Mouse (Mus musculus): ENCODE results near the gene Mark2.

Mark2 gene

GRCm38 (mm10) chr19:7295071-7295658, 46.5 kb downstream of the Mark2 start:
- DNase-seq (ENCODE audit: extremely low spot score) = no peak

GRCm38 (mm10) chr19:7294098-7294876, 47.4 kb downstream of the Mark2 start:
- no peak for DNase-seq (ENCODE audit: extremely low spot score)

GRCm38 (mm10) chr19:7291958-7292709, 49.5 kb downstream of the Mark2 start:
- no peak for DNase-seq (ENCODE audit: extremely low spot score)

- DNase-seq (ENCODE audit: extremely low spot score) = no peak
Measured at GRCm38 (mm10) chr19:7289767-7290166, 51.9 kb downstream of the Mark2 start.

- DNase-seq (ENCODE audit: extremely low spot score) = no peak
Measured at GRCm38 (mm10) chr19:7288288-7288687, 53.4 kb downstream of the Mark2 start.

GRCm38 (mm10) chr19:7286563-7287315, 54.9 kb downstream of the Mark2 start:
- no peak for DNase-seq (ENCODE audit: extremely low spot score)

- DNase-seq (ENCODE audit: extremely low spot score) = no peak
Measured at GRCm38 (mm10) chr19:7280557-7281330, 60.9 kb downstream of the Mark2 start.

GRCm38 (mm10) chr19:7279114-7279513, 62.5 kb downstream of the Mark2 start:
- DNase-seq (ENCODE audit: extremely low spot score) = peak; percentile 64

- DNase-seq (ENCODE audit: extremely low spot score) = no peak
Measured at GRCm38 (mm10) chr19:7278200-7278906, 63.3 kb downstream of the Mark2 start.

GRCm38 (mm10) chr19:7276796-7277195, 64.9 kb downstream of the Mark2 start:
- peak; percentile 27 for DNase-seq (ENCODE audit: extremely low spot score)

GRCm38 (mm10) chr19:7276053-7276659, 65.5 kb downstream of the Mark2 start:
- DNase-seq (ENCODE audit: extremely low spot score) = peak; percentile 39

GRCm38 (mm10) chr19:7275131-7275789, 66.4 kb downstream of the Mark2 start:
- DNase-seq (ENCODE audit: extremely low spot score) = no peak

- no peak for DNase-seq (ENCODE audit: extremely low spot score)
Measured at GRCm38 (mm10) chr19:7274326-7274990, 67.2 kb downstream of the Mark2 start.

GRCm38 (mm10) chr19:7273486-7273885, 68.2 kb downstream of the Mark2 start:
- no peak for DNase-seq (ENCODE audit: extremely low spot score)

GRCm38 (mm10) chr19:7269290-7270044, 72.2 kb downstream of the Mark2 start:
- DNase-seq (ENCODE audit: extremely low spot score) = peak; percentile 36

GRCm38 (mm10) chr19:7268722-7269090, 73.0 kb downstream of the Mark2 start:
- peak; percentile 94 for DNase-seq (ENCODE audit: extremely low spot score)

GRCm38 (mm10) chr19:7267781-7268721, 73.6 kb downstream of the Mark2 start:
- DNase-seq (ENCODE audit: extremely low spot score) = peak; percentile 95
